9 mouse cellular contexts compared by ENCODE assay signal in genomic region chr2:164909100-164909499, GRCm38 (mm10). TPM values are rescaled to one million over a fixed set of nuclear protein-coding genes. Genes with fewer than 3 reads are reported as not detected.
A peak's percentile ranks its signal among the peaks of the same experiment; 100 is the strongest.
DNase-seq lines count a peak whose midpoint lies in the region; ATAC-seq and TF ChIP-seq lines count a peak whose summit lies in the region.
"Had no signal": no experiment of that assay in that cellular context is flagged by ENCODE, and none has a peak within 500 bp of the region (broad histone marks: within the 10 kb centered on the region; RNA-seq: fewer than 3 reads in every experiment).

No protein-coding gene starts in this region.

- no peaks in the 10 kb centered on the region for H3K79me2 ChIP-seq in heart, adult 2 months (replicated peaks; ENCODE audit: control insufficient read depth, insufficient read depth, low read length)

- intact Hi-C loops in heart, adult 2 months (cut with DNase I), result no loop called here

- no peak for TF ChIP-seq CTCF in heart, adult 2 months (IDR thresholded peaks at IDR 0.05)
- TF ChIP-seq CTCF in midbrain, postnatal 0 days (IDR thresholded peaks at IDR 0.05), result no peak

- H3K9me3 ChIP-seq in heart, embryonic 14.5 days (ENCODE audit: control insufficient read depth, low read length), result peaks cover 6% of the 10 kb centered on the region
- H3K9me3 ChIP-seq in midbrain, embryonic 12.5 days, result peaks cover 7% of the 10 kb centered on the region
- H3K9me3 ChIP-seq in midbrain, postnatal 0 days (ENCODE audit: low read length), result no peaks in the 10 kb centered on the region
- peaks cover 9% of the 10 kb centered on the region for H3K9me3 ChIP-seq in limb, embryonic 13.5 days
- no peaks in the 10 kb centered on the region for H3K9me3 ChIP-seq in neural tube, embryonic 15.5 days (replicated peaks)

- no peak for TF ChIP-seq EP300 in heart, adult 2 months (IDR thresholded peaks at IDR 0.05; ENCODE audit: insufficient read depth, low read depth, low read length)

- peak overlapping the region; percentile 27; the same call in 1 of the 2 replicates for H3K9ac ChIP-seq in heart, embryonic 14.5 days (ENCODE audit: low read length)
- no peak overlapping the region for H3K9ac ChIP-seq in heart, adult 2 months (ENCODE audit: low read depth, low read length)
- peak overlapping the region; percentile 93; the same call in 1 of the 2 replicates for H3K9ac ChIP-seq in midbrain, embryonic 12.5 days (replicated peaks)
- H3K9ac ChIP-seq in midbrain, postnatal 0 days (replicated peaks; ENCODE audit: low read length, poor library complexity, severe bottlenecking), result no peak overlapping the region
- H3K9ac ChIP-seq in limb, embryonic 13.5 days, result no peak overlapping the region
- no peak overlapping the region for H3K9ac ChIP-seq in neural tube, embryonic 15.5 days (replicated peaks)

- no peak for ATAC-seq in heart, embryonic 14.5 days (ENCODE audit: insufficient number of reproducible peaks, insufficient read depth, low FRiP score, low read depth)
- no peak for ATAC-seq in midbrain, embryonic 12.5 days (ENCODE audit: low FRiP score, low read depth)
- no peak for ATAC-seq in midbrain, postnatal 0 days (ENCODE audit: low FRiP score)
- no peak for ATAC-seq in limb, embryonic 13.5 days (ENCODE audit: low FRiP score, low read depth)
- no peak for ATAC-seq in neural tube, embryonic 15.5 days (ENCODE audit: low FRiP score)

- H3K4me2 ChIP-seq in heart, embryonic 14.5 days (ENCODE audit: low read length), result no peak overlapping the region
- peak overlapping the region; percentile 83 for H3K4me2 ChIP-seq in midbrain, embryonic 12.5 days (replicated peaks)
- no peak overlapping the region for H3K4me2 ChIP-seq in midbrain, postnatal 0 days (ENCODE audit: low read depth, low read length, poor library complexity, severe bottlenecking)
- H3K4me2 ChIP-seq in limb, embryonic 13.5 days (replicated peaks), result peak overlapping the region; percentile 92; the same call in 1 of the 2 replicates
- peak overlapping the region; percentile 90 for H3K4me2 ChIP-seq in neural tube, embryonic 15.5 days

- DNase-seq in heart, adult 2 months, result no peak
- DNase-seq in midbrain, postnatal 0 days (ENCODE audit: low spot score), result no peak
- no peak for DNase-seq in right cerebral cortex, adult 18-20 months
- DNase-seq: right cerebral cortex, postnatal 14 days had no signal

- H3K36me3 ChIP-seq in heart, embryonic 14.5 days (ENCODE audit: control insufficient read depth, insufficient read depth, low read length), result peaks cover 56% of the 10 kb centered on the region
- H3K36me3 ChIP-seq in heart, adult 2 months (ENCODE audit: control insufficient read depth, insufficient read depth, low read length), result no peaks in the 10 kb centered on the region
- H3K36me3 ChIP-seq in midbrain, embryonic 12.5 days, result peaks cover 57% of the 10 kb centered on the region
- H3K36me3 ChIP-seq in midbrain, postnatal 0 days (ENCODE audit: insufficient read depth, low read length), result peaks cover 45% of the 10 kb centered on the region
- peaks cover 52% of the 10 kb centered on the region for H3K36me3 ChIP-seq in limb, embryonic 13.5 days
- H3K36me3 ChIP-seq in neural tube, embryonic 15.5 days, result peaks cover 53% of the 10 kb centered on the region

- H3K4me3 ChIP-seq in heart, embryonic 14.5 days (ENCODE audit: control insufficient read depth in 1 of 2, insufficient read depth in 1 of 2, low read depth in 1 of 2, low read length in 2 of 2), result no peak overlapping the region
- H3K4me3 ChIP-seq in heart, adult 2 months, result no peak overlapping the region
- H3K4me3 ChIP-seq in midbrain, embryonic 12.5 days, result peak overlapping the region; percentile 78; the same call in 1 of the 2 replicates
- no peak overlapping the region for H3K4me3 ChIP-seq in midbrain, postnatal 0 days (ENCODE audit: low read depth, low read length)
- H3K4me3 ChIP-seq in limb, embryonic 13.5 days, result 0 out of 2 replicates have a peak overlapping the region, but pooled peaks have one; percentile 1
- H3K4me3 ChIP-seq in neural tube, embryonic 15.5 days (replicated peaks), result no peak overlapping the region

- no peak overlapping the region for H3K27ac ChIP-seq in heart, embryonic 14.5 days (replicated peaks in 1 of 2; ENCODE audit: control insufficient read depth in 1 of 2, insufficient read depth in 1 of 2, low read depth in 2 of 2, low read length in 2 of 2)
- no peak overlapping the region for H3K27ac ChIP-seq in heart, adult 2 months
- H3K27ac ChIP-seq in midbrain, embryonic 12.5 days (replicated peaks), result no peak overlapping the region
- H3K27ac ChIP-seq in midbrain, postnatal 0 days (ENCODE audit: low read depth, low read length), result no peak overlapping the region
- H3K27ac ChIP-seq in limb, embryonic 13.5 days, result no peak overlapping the region
- no peak overlapping the region for H3K27ac ChIP-seq in neural tube, embryonic 15.5 days (replicated peaks)
- H3K27ac ChIP-seq: left cerebral cortex, adult 2 months had no signal

- TF ChIP-seq POLR2A in heart, adult 2 months (IDR thresholded peaks at IDR 0.05; ENCODE audit: insufficient read depth, low read depth, low read length), result no peak

- no peaks in the 10 kb centered on the region for H3K27me3 ChIP-seq in heart, embryonic 14.5 days (ENCODE audit: control insufficient read depth, insufficient read depth, low read length)
- no peaks in the 10 kb centered on the region for H3K27me3 ChIP-seq in heart, adult 2 months (ENCODE audit: control insufficient read depth, insufficient read depth, low read length)
- no peaks in the 10 kb centered on the region for H3K27me3 ChIP-seq in midbrain, embryonic 12.5 days
- no peaks in the 10 kb centered on the region for H3K27me3 ChIP-seq in midbrain, postnatal 0 days (ENCODE audit: insufficient read depth, low read length)
- no peaks in the 10 kb centered on the region for H3K27me3 ChIP-seq in limb, embryonic 13.5 days
- H3K27me3 ChIP-seq in neural tube, embryonic 15.5 days (replicated peaks), result no peaks in the 10 kb centered on the region

- peaks cover 10 to 21% of the 10 kb centered on the region in 2 experiments for H3K4me1 ChIP-seq in heart, embryonic 14.5 days (ENCODE audit: control insufficient read depth in 2 of 2, insufficient read depth in 2 of 2, low read length in 2 of 2)
- H3K4me1 ChIP-seq in heart, adult 2 months (ENCODE audit: control insufficient read depth, insufficient read depth, low read length), result peaks cover 7% of the 10 kb centered on the region
- H3K4me1 ChIP-seq in midbrain, embryonic 12.5 days, result peaks cover 21% of the 10 kb centered on the region
- H3K4me1 ChIP-seq in midbrain, postnatal 0 days (ENCODE audit: insufficient read depth, low read length), result peaks cover 11% of the 10 kb centered on the region
- H3K4me1 ChIP-seq in limb, embryonic 13.5 days, result peaks cover 18% of the 10 kb centered on the region
- peaks cover 31% of the 10 kb centered on the region for H3K4me1 ChIP-seq in neural tube, embryonic 15.5 days

- WGBS in heart, embryonic 14.5 days, result 91% methylated on average over 3 of the region's 3 CpGs
- 90% methylated on average over 3 of the region's 3 CpGs for WGBS in heart, adult 2 months
- WGBS in midbrain, embryonic 12.5 days, result 87% methylated on average over 3 of the region's 3 CpGs
- 91% methylated on average over 3 of the region's 3 CpGs for WGBS in midbrain, postnatal 0 days
- WGBS in limb, embryonic 13.5 days, result 94% methylated on average over 3 of the region's 3 CpGs
- WGBS in neural tube, embryonic 15.5 days, result 95% methylated on average over 3 of the region's 3 CpGs

RNA-seq across cellular contexts. Expression of gene Zfp335, which starts 2.5 kb away (rescaled TPM):
- polyA plus RNA-seq in heart, embryonic 14.5 days (2014; fragmentation: Nextera tagmentation; extraction: Ambion mirVana), result 6.8 and 6.9 TPM in 2 replicates
- 1 to 10 TPM; 8.0 to 8.2 TPM for total RNA-seq in heart, adult 2 months (2021)
- 14.0 and 14.3 TPM in 2 replicates for polyA plus RNA-seq in heart, adult 2 months (2012; rRNA removed)
- polyA plus RNA-seq in midbrain, embryonic 12.5 days (2016; fragmentation: Nextera tagmentation; extraction: Ambion mirVana), result 17.5 and 17.7 TPM in 2 replicates
- total RNA-seq in midbrain, postnatal 0 days (2014; rRNA removed), result 28.9 and 29.0 TPM in 2 replicates
- polyA plus RNA-seq in midbrain, postnatal 0 days (2015; fragmentation: Nextera tagmentation; extraction: Ambion mirVana), result 11.1 and 11.4 TPM in 2 replicates
- polyA plus RNA-seq in limb, embryonic 13.5 days (2015; fragmentation: Nextera tagmentation; extraction: Ambion mirVana), result 13.5 and 15.2 TPM in 2 replicates
- 13.3 and 13.8 TPM in 2 replicates for polyA plus RNA-seq in neural tube, embryonic 15.5 days (2015; fragmentation: Nextera tagmentation; extraction: Ambion mirVana)

RNA-seq across cellular contexts. Expression of gene Pcif1, which starts 30.0 kb away (rescaled TPM):
- polyA plus RNA-seq in heart, embryonic 14.5 days (2014; fragmentation: Nextera tagmentation; extraction: Ambion mirVana), result 58.0 and 58.8 TPM in 2 replicates
- 10 to 100 TPM; 25.7 to 31.8 TPM for total RNA-seq in heart, adult 2 months (2021)
- 18.4 and 20.8 TPM in 2 replicates for polyA plus RNA-seq in heart, adult 2 months (2012; rRNA removed)
- 87.0 and 96.9 TPM in 2 replicates for polyA plus RNA-seq in midbrain, embryonic 12.5 days (2016; fragmentation: Nextera tagmentation; extraction: Ambion mirVana)
- total RNA-seq in midbrain, postnatal 0 days (2014; rRNA removed), result 77.2 and 90.1 TPM in 2 replicates
- polyA plus RNA-seq in midbrain, postnatal 0 days (2015; fragmentation: Nextera tagmentation; extraction: Ambion mirVana), result 88.9 and 94.6 TPM in 2 replicates
- 87.4 and 88.4 TPM in 2 replicates for polyA plus RNA-seq in limb, embryonic 13.5 days (2015; fragmentation: Nextera tagmentation; extraction: Ambion mirVana)
- polyA plus RNA-seq in neural tube, embryonic 15.5 days (2015; fragmentation: Nextera tagmentation; extraction: Ambion mirVana), result 79.9 and 85.2 TPM in 2 replicates

RNA-seq across cellular contexts. Expression of gene Mmp9, which starts 31.5 kb away (rescaled TPM):
- polyA plus RNA-seq in heart, embryonic 14.5 days (2014; fragmentation: Nextera tagmentation; extraction: Ambion mirVana), result 0.09 TPM in 1 of 2 replicates, not detected in the other
- under 1 TPM; 0.93 to 0.99 TPM for total RNA-seq in heart, adult 2 months (2021)
- polyA plus RNA-seq in heart, adult 2 months (2012; rRNA removed), result 3.5 and 5.1 TPM in 2 replicates
- 6.2 and 7.5 TPM in 2 replicates for polyA plus RNA-seq in midbrain, embryonic 12.5 days (2016; fragmentation: Nextera tagmentation; extraction: Ambion mirVana)
- total RNA-seq in midbrain, postnatal 0 days (2014; rRNA removed), result 7.5 and 13.4 TPM in 2 replicates
- polyA plus RNA-seq in midbrain, postnatal 0 days (2015; fragmentation: Nextera tagmentation; extraction: Ambion mirVana), result 7.1 and 8.2 TPM in 2 replicates
- 5.5 and 7.1 TPM in 2 replicates for polyA plus RNA-seq in limb, embryonic 13.5 days (2015; fragmentation: Nextera tagmentation; extraction: Ambion mirVana)
- polyA plus RNA-seq in neural tube, embryonic 15.5 days (2015; fragmentation: Nextera tagmentation; extraction: Ambion mirVana), result 23.8 and 25.6 TPM in 2 replicates

RNA-seq across cellular contexts. Expression of gene Slc12a5, which starts 51.5 kb away (rescaled TPM):
- 0.62 and 0.71 TPM in 2 replicates for polyA plus RNA-seq in heart, embryonic 14.5 days (2014; fragmentation: Nextera tagmentation; extraction: Ambion mirVana)
- 1 to 10 TPM; 2.2 to 2.3 TPM for total RNA-seq in heart, adult 2 months (2021)
- polyA plus RNA-seq in heart, adult 2 months (2012; rRNA removed), result 1.5 TPM in 2 replicates
- 8.1 and 9.9 TPM in 2 replicates for polyA plus RNA-seq in midbrain, embryonic 12.5 days (2016; fragmentation: Nextera tagmentation; extraction: Ambion mirVana)
- 311 and 368 TPM in 2 replicates for total RNA-seq in midbrain, postnatal 0 days (2014; rRNA removed)
- polyA plus RNA-seq in midbrain, postnatal 0 days (2015; fragmentation: Nextera tagmentation; extraction: Ambion mirVana), result 83.5 and 86.4 TPM in 2 replicates
- polyA plus RNA-seq in limb, embryonic 13.5 days (2015; fragmentation: Nextera tagmentation; extraction: Ambion mirVana), result 1.00 and 1.2 TPM in 2 replicates
- polyA plus RNA-seq in neural tube, embryonic 15.5 days (2015; fragmentation: Nextera tagmentation; extraction: Ambion mirVana), result 53.6 and 61.8 TPM in 2 replicates

RNA-seq across cellular contexts. Expression of gene Pltp, which starts 51.6 kb away (rescaled TPM):
- polyA plus RNA-seq in heart, embryonic 14.5 days (2014; fragmentation: Nextera tagmentation; extraction: Ambion mirVana), result 9.6 and 10.4 TPM in 2 replicates
- total RNA-seq in heart, adult 2 months (2021), result 10 to 100 TPM; 33.8 to 36.1 TPM
- 57.4 and 71.2 TPM in 2 replicates for polyA plus RNA-seq in heart, adult 2 months (2012; rRNA removed)
- 90.2 and 113 TPM in 2 replicates for polyA plus RNA-seq in midbrain, embryonic 12.5 days (2016; fragmentation: Nextera tagmentation; extraction: Ambion mirVana)
- total RNA-seq in midbrain, postnatal 0 days (2014; rRNA removed), result 55.5 and 59.8 TPM in 2 replicates
- 85.5 and 87.7 TPM in 2 replicates for polyA plus RNA-seq in midbrain, postnatal 0 days (2015; fragmentation: Nextera tagmentation; extraction: Ambion mirVana)
- 36.7 and 44.0 TPM in 2 replicates for polyA plus RNA-seq in limb, embryonic 13.5 days (2015; fragmentation: Nextera tagmentation; extraction: Ambion mirVana)
- polyA plus RNA-seq in neural tube, embryonic 15.5 days (2015; fragmentation: Nextera tagmentation; extraction: Ambion mirVana), result 117 and 192 TPM in 2 replicates

Comparison
In these comparisons a context has a peak if more than half of its experiments do, and no peak if none do; other contexts are left out.
1. H3K4me2 ChIP-seq: peak in midbrain, embryonic 12.5 days (single experiment), limb, embryonic 13.5 days (single experiment) and neural tube, embryonic 15.5 days (single experiment); none in heart, embryonic 14.5 days (single experiment) and midbrain, postnatal 0 days (single experiment).
2. H3K4me3 ChIP-seq: peak in midbrain, embryonic 12.5 days (single experiment) and limb, embryonic 13.5 days (single experiment); none in heart, embryonic 14.5 days (0 of 2), heart, adult 2 months (single experiment), midbrain, postnatal 0 days (single experiment) and neural tube, embryonic 15.5 days (single experiment).
3. H3K9ac ChIP-seq: peak in heart, embryonic 14.5 days (single experiment) and midbrain, embryonic 12.5 days (single experiment); none in heart, adult 2 months (single experiment), midbrain, postnatal 0 days (single experiment), limb, embryonic 13.5 days (single experiment) and neural tube, embryonic 15.5 days (single experiment).